Mouse (Mus musculus): ENCODE data around the gene Tenm4. TPM values are rescaled to one million over a fixed set of nuclear protein-coding genes. Genes with fewer than 3 reads are reported as not detected.

The Tenm4 gene
- polyA plus RNA-seq, 1 experiment from 2014 or later, result 31.5 TPM

DNA sequence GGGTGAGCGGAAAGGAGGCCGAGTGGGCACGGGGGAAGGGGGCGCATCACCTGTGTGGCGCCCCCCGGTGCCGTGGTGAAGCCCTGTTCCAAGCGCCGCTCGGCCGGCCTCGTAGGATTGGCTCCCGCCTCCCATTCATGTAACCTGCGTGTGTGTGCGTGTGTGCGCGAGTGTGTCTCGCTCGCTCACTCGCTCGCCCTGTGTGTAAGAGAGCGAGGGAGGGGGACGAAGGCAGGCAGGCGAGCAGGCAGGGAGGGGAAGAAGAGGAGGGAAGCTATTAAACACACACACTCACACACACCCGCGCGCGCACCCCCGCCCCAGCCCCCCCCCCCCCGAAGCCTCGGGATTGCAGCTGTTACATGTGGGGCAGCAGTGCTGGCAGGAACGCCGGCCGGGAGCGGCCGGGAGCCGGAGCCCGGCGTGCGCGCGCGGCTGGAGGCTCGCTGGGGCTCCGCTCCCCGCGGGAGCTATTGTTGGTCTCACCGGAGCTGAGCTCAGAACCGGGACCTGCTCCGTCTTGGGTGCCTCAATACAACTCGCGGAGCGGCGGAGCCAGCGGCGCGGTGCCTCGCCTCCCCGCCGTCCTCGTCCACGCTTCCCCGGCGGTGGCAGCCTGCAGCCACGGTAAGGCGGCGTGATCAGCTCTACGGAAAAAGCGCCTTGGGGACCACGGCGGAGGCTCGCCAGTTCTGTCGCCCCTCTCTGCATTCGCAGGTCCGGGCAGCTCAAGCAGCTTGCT lies 38.9 kb downstream of the Tenm4 start:
- peaks cover 46% of the 10 kb centered on the region for H3K4me1 ChIP-seq
- no peaks in the 10 kb centered on the region for H3K9me3 ChIP-seq
- H3K27ac ChIP-seq (replicated peaks), result peak overlapping the region; percentile 95
- no peaks in the 10 kb centered on the region for H3K36me3 ChIP-seq (replicated peaks)
- peak overlapping the region; percentile 87 for H3K4me3 ChIP-seq
- peak; percentile 79 for DNase-seq (ENCODE audit: low spot score)
- peaks cover 51% of the 10 kb centered on the region for H3K27me3 ChIP-seq (replicated peaks; ENCODE audit: low read depth, poor library complexity, severe bottlenecking)
- under 1% methylated on average over 71 of the region's 75 CpGs for WGBS

DNA sequence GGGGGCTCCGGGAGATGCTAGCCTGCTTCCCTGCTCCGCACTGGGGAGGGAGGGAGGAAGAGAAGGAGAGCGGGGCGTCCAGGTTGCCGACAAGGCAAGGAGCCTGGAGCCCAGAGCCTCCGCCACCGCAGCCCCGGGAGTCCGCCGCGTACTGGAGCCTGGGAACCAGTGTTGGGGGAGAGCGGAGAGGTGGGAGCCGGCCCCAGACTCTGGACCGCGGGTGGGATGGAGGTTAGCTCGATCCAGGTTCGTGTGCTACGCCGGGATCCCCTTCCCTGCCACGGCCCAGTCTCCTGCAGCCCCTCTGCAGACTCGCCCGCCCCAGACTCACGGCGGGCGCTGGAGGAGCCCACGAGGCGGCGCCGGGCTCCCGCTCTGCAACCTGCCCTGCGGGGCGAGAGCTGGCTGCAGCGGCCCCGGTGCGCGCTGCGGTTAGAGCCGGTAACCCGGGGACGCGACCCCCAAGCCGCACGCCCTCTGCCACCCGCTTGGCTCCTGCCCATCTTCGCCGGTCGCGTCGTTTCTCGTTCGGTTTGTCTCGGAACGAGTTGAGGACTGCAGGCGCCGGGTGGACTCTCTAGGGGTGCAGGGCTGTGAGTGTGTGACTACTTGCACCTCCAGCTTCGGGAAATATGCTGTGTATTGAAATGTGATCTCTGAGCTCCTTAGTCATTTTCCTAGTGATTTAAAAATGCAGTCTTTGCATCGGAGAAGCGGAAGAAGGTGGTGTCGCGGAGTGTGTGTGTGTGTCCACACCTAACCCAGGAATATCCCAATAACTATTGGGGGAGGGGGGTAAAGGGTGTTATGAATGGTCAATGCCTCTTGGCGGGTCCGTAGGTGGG lies 39.7 kb downstream of the Tenm4 start:
- H3K4me3 ChIP-seq, result peak overlapping the region; percentile 87
- peak; percentile 82 for DNase-seq (ENCODE audit: low spot score)
- H3K4me1 ChIP-seq, result peaks cover 41% of the 10 kb centered on the region
- H3K27me3 ChIP-seq (replicated peaks; ENCODE audit: low read depth, poor library complexity, severe bottlenecking), result peaks cover 51% of the 10 kb centered on the region
- under 1% methylated on average over 62 of the region's 62 CpGs for WGBS
- H3K27ac ChIP-seq (replicated peaks), result peak overlapping the region; percentile 95
- H3K9me3 ChIP-seq, result no peaks in the 10 kb centered on the region
- H3K36me3 ChIP-seq (replicated peaks), result no peaks in the 10 kb centered on the region

DNA sequence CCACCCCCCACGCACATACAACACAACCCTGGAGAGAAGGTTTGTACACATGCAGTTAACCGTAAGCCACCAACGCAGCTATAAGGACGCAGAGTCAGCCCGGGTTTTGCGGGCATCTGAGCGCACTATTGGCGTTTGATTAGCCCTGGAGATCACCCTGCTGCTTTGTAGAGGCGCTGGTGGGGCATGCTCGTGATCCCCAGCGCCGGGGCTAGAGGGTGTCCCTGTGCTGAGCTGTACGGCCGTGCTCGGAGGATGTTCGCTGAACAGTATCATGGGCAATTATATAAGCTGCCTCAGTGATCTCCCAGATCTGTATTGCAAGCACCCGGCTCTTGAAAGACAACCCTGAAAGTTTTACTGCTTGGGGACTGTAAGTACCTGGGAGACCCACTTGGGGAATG lies 40.6 kb downstream of the Tenm4 start:
- Histone ChIP-seq H3K4me1 (peaks cover 44% of the 10 kb centered on the region), H3K36me3 (replicated peaks) (no peaks in the 10 kb centered on the region)

DNA sequence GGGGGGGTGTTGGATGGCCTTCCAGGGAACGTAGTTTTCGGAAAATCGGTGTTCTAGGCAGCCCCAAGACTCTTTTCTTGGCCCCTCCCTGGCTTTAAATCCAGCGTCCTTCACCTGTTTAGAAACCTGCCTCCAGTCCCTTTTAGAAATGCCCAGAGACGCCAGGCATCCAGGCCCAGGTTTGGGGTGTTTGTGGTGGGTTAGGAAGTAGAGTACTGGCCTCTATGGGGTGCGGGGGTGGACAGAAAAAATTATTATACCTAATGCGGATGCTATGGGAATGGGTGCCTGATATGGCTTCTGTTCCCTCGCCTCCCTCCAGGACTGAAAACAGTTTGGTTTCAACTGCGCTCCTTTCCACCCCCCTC lies 41.2 kb downstream of the Tenm4 start:
- no peaks in the 10 kb centered on the region for H3K36me3 ChIP-seq (replicated peaks)
- H3K4me1 ChIP-seq, result peaks cover 44% of the 10 kb centered on the region
- H3K4me3 ChIP-seq, result peak overlapping the region; percentile 87
- H3K27ac ChIP-seq (replicated peaks), result peak overlapping the region; percentile 95
- WGBS, result 1% methylated on average over 9 of the region's 9 CpGs
- peaks cover 45% of the 10 kb centered on the region for H3K27me3 ChIP-seq (replicated peaks; ENCODE audit: low read depth, poor library complexity, severe bottlenecking)
- DNase-seq (ENCODE audit: low spot score), result no peak
- no peaks in the 10 kb centered on the region for H3K9me3 ChIP-seq

More for the DNA sequence above, 40.6 kb downstream of the Tenm4 start:
- Histone ChIP-seq H3K4me3 (peak overlapping the region; percentile 87), H3K9me3 (no peaks in the 10 kb centered on the region), H3K27ac (replicated peaks) (peak overlapping the region; percentile 95), H3K27me3 (replicated peaks; ENCODE audit: low read depth, poor library complexity, severe bottlenecking) (peaks cover 50% of the 10 kb centered on the region)
- WGBS, result under 1% methylated on average over 17 of the region's 17 CpGs
- peak; percentile 56 for DNase-seq (ENCODE audit: low spot score)

DNA sequence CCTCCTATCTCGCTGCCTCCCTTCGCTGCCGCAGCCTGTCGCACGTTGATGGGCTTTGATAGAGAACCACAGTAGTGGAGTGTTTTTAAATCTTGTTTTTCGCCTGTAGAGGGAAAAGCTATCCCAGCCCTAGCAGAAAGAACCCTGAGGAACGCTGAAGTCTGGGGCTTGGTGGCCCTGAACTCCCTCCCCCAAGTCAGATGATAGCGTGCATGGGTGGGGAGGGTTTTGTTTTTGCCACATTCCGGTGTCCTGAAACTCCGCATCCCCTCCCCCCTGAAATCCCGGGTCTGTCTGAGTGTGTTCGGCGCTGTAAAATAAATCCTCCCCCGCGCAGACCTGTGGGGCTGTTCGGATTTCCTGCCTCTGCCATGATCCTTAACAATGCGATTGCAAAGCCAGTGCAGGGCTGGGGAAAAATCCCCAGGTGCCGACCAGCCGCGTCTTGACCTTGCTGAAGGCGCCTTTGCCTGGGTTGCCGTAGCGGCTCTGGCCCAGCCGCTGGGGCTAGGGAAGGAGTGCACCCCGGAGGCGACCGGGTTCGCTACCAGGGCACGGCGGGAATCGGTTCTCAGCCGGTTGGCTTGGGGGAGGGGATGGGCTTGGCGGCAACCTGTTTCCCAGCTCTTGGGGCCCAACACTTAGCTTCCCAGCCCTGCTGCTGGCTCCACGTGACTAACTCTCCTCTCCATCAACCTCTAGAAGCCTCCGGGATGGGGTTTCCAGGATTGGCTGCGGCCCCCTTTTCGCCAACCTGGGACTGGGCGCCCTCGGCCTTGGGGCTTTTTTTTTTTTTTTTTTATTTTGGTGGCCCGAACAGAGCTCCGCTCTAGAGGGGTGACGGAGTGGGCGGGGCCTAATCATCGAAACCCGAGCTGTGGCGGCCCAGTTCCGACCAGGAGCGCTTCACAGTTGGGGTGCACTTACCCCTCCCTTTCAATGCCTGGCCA lies 41.8 kb downstream of the Tenm4 start:
- Histone ChIP-seq H3K36me3 (replicated peaks) (no peaks in the 10 kb centered on the region), H3K4me1 (peaks cover 44% of the 10 kb centered on the region), H3K27ac (replicated peaks) (peak overlapping the region; percentile 95), H3K4me3 (peak overlapping the region; percentile 87), H3K27me3 (replicated peaks; ENCODE audit: low read depth, poor library complexity, severe bottlenecking) (peaks cover 38% of the 10 kb centered on the region), H3K9me3 (no peaks in the 10 kb centered on the region)
- peak; percentile 85 for DNase-seq (ENCODE audit: low spot score)
- WGBS, result under 1% methylated on average over 48 of the region's 48 CpGs

DNA sequence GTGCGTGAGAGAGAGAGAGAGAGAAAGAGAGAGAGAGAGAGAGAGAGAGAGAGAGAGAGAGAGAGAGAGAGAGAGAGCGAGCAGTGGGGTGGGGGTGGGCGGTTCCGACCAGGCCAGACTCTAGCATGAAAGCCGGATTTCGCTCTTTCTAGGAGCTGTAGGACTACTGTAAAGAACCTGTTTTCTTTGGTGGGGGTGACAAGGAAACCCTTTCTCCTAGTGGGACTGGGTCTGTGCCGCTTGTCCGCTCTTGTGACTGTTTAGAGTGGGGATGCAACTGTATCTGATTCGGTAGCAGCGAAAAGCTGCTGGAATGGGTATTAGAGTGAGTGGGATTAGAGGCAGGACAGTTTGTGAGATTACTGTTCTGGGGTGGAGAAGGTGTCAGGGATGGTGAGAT lies 42.7 kb downstream of the Tenm4 start:
- WGBS, result 4% methylated on average over 9 of the region's 10 CpGs
- Histone ChIP-seq H3K4me3 (peak overlapping the region; percentile 87), H3K4me1 (peaks cover 44% of the 10 kb centered on the region), H3K27ac (replicated peaks) (peak overlapping the region; percentile 95), H3K36me3 (replicated peaks) (no peaks in the 10 kb centered on the region), H3K27me3 (replicated peaks; ENCODE audit: low read depth, poor library complexity, severe bottlenecking) (peaks cover 29% of the 10 kb centered on the region), H3K9me3 (no peaks in the 10 kb centered on the region)
- peak; percentile 17 for DNase-seq (ENCODE audit: low spot score)

DNA sequence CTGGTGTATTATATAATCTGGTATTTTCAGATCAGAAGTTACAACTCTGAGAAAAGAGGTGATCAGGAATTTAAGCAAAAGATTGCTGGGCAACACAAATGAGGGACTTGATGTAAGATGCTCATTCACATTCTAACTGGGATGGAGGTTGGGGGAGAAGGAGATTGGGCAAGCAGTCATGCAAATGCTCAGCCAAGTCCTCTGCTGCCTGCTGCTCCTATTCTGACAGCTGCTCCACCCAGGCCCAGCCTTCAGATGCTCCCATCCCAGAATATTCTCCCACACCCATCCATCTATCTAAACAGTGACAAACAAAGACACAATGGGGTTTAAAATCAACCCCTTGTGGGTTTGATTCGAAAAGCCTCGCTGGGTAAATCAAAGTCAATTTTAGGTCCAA lies 43.8 kb downstream of the Tenm4 start:
- Histone ChIP-seq H3K4me3 (no peak overlapping the region), H3K27me3 (replicated peaks; ENCODE audit: low read depth, poor library complexity, severe bottlenecking) (peaks cover 20% of the 10 kb centered on the region), H3K27ac (replicated peaks) (no peak overlapping the region), H3K36me3 (replicated peaks) (no peaks in the 10 kb centered on the region), H3K4me1 (peaks cover 37% of the 10 kb centered on the region), H3K9me3 (no peaks in the 10 kb centered on the region)
- 59% methylated on average over 2 of the region's 2 CpGs for WGBS
- no peak for DNase-seq (ENCODE audit: low spot score)

DNA sequence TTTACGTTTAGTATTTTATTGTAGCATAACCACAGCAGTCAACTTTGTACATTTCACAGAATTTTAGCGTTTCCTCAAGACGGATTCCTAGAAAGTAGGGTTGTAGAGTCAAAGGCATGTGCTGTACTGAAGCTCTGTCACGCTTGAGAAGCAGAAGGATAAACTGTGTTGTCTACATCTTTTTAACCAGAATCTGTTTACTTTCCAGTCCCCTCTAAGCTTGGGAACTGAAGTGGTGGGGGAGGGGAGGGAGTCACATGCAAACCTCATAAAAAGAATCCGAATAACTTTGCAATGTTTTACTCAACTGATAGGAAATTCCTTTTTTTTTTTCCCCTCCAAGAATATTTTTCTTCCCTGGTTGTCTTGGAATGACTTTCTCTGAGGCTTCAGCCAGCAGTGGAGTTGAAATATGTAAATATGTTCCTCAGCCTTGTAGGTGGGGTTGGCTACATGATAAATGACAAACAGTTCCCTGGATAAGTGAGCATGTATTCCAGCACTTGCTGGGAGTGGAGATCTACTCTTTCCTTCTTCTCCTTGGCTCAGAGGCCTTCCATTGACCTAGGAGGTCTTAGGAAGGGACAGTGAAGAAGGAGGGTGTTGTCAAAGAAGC lies 45.0 kb downstream of the Tenm4 start:
- Histone ChIP-seq H3K27ac (replicated peaks) (no peak overlapping the region), H3K4me1 (peaks cover 31% of the 10 kb centered on the region), H3K9me3 (no peaks in the 10 kb centered on the region), H3K36me3 (replicated peaks) (no peaks in the 10 kb centered on the region), H3K4me3 (no peak overlapping the region), H3K27me3 (replicated peaks; ENCODE audit: low read depth, poor library complexity, severe bottlenecking) (peaks cover 20% of the 10 kb centered on the region)
- no peak for DNase-seq (ENCODE audit: low spot score)
- 80% methylated on average over 5 of the region's 5 CpGs for WGBS

DNA sequence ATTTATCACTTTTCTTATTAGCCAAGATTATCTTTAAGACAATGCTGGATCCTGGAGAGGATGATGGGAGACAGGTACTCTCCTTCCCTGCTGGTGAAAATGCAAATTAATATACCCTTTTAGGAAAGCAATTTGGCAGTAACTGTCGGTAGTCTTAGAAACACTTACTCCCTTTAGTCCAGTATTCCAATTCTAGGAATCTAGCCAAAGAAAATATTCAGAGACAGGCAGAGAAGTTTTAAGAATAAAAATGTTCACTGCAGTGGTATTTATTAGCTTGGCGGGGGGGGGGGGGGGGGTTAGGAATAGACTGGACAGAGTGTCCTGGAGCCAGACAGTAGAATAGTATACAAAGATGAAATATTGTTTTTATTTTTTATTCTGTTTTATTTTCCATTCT lies 48.3 kb downstream of the Tenm4 start:
- no peak overlapping the region for H3K27ac ChIP-seq (replicated peaks)
- no peaks in the 10 kb centered on the region for H3K9me3 ChIP-seq
- no peak for DNase-seq (ENCODE audit: low spot score)
- no peak overlapping the region for H3K4me3 ChIP-seq
- peaks cover 8% of the 10 kb centered on the region for H3K27me3 ChIP-seq (replicated peaks; ENCODE audit: low read depth, poor library complexity, severe bottlenecking)
- H3K4me1 ChIP-seq, result 0 out of 2 replicates have a peak, but pooled peaks cover 3% of the 10 kb centered on the region
- no peaks in the 10 kb centered on the region for H3K36me3 ChIP-seq (replicated peaks)
- WGBS, result 84% methylated on average over 2 of the region's 2 CpGs

DNA sequence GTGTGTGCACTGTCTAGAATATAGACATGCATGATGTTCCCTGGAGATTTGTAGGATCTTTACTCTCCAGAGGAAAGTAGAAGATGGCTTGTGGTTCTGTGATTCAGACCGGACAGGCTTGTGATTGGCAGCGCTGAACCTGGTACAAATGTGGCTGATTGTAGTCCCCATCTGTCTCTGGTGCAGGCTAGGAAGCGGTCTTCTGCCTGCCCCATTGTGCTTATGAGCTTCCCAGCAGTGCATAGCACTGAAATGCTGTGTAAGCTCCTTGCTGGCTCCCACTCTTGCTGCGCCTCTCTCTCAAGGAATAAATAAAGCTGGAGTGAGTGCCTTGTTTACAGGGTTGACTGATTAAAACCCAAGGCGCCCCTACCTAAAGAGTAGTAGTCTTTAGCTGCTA lies 49.6 kb downstream of the Tenm4 start:
- Histone ChIP-seq H3K27me3 (replicated peaks; ENCODE audit: low read depth, poor library complexity, severe bottlenecking) (no peaks in the 10 kb centered on the region), H3K9me3 (no peaks in the 10 kb centered on the region), H3K27ac (replicated peaks) (no peak overlapping the region), H3K4me1 (0 out of 2 replicates have a peak, but pooled peaks cover 3% of the 10 kb centered on the region), H3K36me3 (replicated peaks) (no peaks in the 10 kb centered on the region), H3K4me3 (no peak overlapping the region)
- 69% methylated on average over 5 of the region's 5 CpGs for WGBS
- no peak for DNase-seq (ENCODE audit: low spot score)

DNA sequence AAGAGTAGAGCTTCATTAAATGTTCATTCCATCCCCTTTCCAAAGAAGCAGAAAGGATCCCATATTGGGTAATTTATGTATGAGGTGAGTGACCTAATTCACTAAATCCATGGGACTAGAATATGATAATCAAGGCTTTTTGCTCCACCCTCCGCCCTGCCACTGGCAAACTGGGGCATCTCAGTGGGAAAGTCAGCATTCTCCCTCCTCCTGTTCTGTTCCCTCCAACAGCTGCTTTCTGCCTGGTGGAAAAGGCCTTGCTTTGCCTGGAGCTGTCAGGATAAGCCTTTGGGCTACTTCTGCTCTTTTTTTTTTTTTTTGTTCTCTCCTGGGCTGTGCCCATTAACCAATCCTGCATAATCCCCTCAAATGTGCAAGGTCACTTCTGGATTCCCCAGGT lies 51.5 kb downstream of the Tenm4 start:
- Histone ChIP-seq H3K4me3 (no peak overlapping the region), H3K4me1 (0 out of 2 replicates have a peak, but pooled peaks cover 7% of the 10 kb centered on the region), H3K36me3 (replicated peaks) (no peaks in the 10 kb centered on the region), H3K27ac (replicated peaks) (no peak overlapping the region), H3K9me3 (no peaks in the 10 kb centered on the region), H3K27me3 (replicated peaks; ENCODE audit: low read depth, poor library complexity, severe bottlenecking) (no peaks in the 10 kb centered on the region)
- 83% methylated on average over 1 of the region's 1 CpGs for WGBS
- DNase-seq (ENCODE audit: low spot score), result no peak
